Mouse (Mus musculus) small intestine, adult 2 months (tissue): ENCODE measurements around the gene Mrpl18.
"Not testable (repeated sequence)": the region's sequence is repeated elsewhere in the genome, so short reads cannot be mapped to it uniquely, and the experiment has no call there.

ENCODE experiments used
- CTCF ChIP-seq: fragments of 200-500 bp; IDR thresholded peaks from 2 replicates; pipeline ENCODE4 v1.5.1; 2012; ENCODE audit warnings: low read depth, mild to moderate bottlenecking, control low read depth, inconsistent platforms, low read length, moderate library complexity, mixed read lengths; ENCODE audit not compliant: insufficient replicate concordance, insufficient read length; ENCODE audit errors: extremely low read depth
- POLR2A ChIP-seq: fragments of 200-500 bp; IDR thresholded peaks from 2 replicates; pipeline ENCODE4 v1.6.1; 2012; ENCODE audit warnings: low read depth, mild to moderate bottlenecking, control low read depth, inconsistent platforms, low read length, moderate library complexity

GRCm38 (mm10) chr17:12959377-12959776, 43.2 kb upstream of the Mrpl18 start:
- TF ChIP-seq POLR2A, CTCF: not testable (repeated sequence)
